Mouse (Mus musculus) embryonic stem cell, embryonic (primary cell): ENCODE data around the gene Ikzf3.

Source experiments
- CTCF ChIA-PET, 4 experiments: fragments of 300-600 bp in 2 of 4; fragments of 350-600 bp in 2 of 4; sonication (Branson Sonifier 250); formaldehyde crosslinking; loops; one replicate each; lab custom pipeline; 2022; ENCODE audit warnings: inconsistent platforms in 2 of 4; lab: Charles Lee
- POLR2A ChIA-PET, 4 experiments: fragments of 300-600 bp in 2 of 4; fragments of 350-600 bp in 2 of 4; sonication (Branson Sonifier 250); formaldehyde crosslinking; loops; one replicate each; lab custom pipeline; 2022; ENCODE audit warnings: antibody characterized with exemption in 4 of 4, inconsistent platforms in 1 of 4; lab: Charles Lee

Gene Ikzf3

GRCm38 (mm10) chr11:98504926-98505325, 40.9 kb downstream of the Ikzf3 start:
- POLR2A ChIA-PET = interaction anchor here in 1 of 4 experiments (0.5 kb wide), 1 partner anchor 10 kb away, joined by 3 read pairs; no protein-coding TSS in a partner anchor
- CTCF ChIA-PET = no interaction called here

GRCm38 (mm10) chr11:98497388-98498288, 48.2 kb downstream of the Ikzf3 start:
- ChIA-PET CTCF (interaction anchor here in 1 of 4 experiments (0.8 kb wide), 1 partner anchor 40 kb away, joined by 3 read pairs; no protein-coding TSS in a partner anchor), POLR2A (interaction anchor here in 2 of 4 experiments (0.8 to 1.4 kb wide), 2 partner anchors 40 to 131 kb away, joined by 3 to 4 read pairs; no protein-coding TSS in a partner anchor)

GRCm38 (mm10) chr11:98495176-98495719, 50.6 kb downstream of the Ikzf3 start:
- ChIA-PET CTCF (no interaction called here), POLR2A (interaction anchor here in 1 of 4 experiments (0.6 kb wide), 1 partner anchor 64 kb away, joined by 3 read pairs; no protein-coding TSS in a partner anchor)

GRCm38 (mm10) chr11:98493394-98493793, 52.4 kb downstream of the Ikzf3 start:
- POLR2A ChIA-PET = interaction anchor here in 2 of 4 experiments (0.6 to 1.1 kb wide), 3 partner anchors 18 to 25 kb away, joined by 3 read pairs; no protein-coding TSS in a partner anchor
- CTCF ChIA-PET = interaction anchor here in 2 of 4 experiments (0.6 kb wide), 2 partner anchors 15 to 16 kb away, joined by 3 read pairs; no protein-coding TSS in a partner anchor

- ChIA-PET CTCF (interaction anchor here in 1 of 4 experiments (0.6 kb wide), 1 partner anchor 16 kb away, joined by 3 read pairs; no protein-coding TSS in a partner anchor), POLR2A (interaction anchor here in 1 of 4 experiments (0.6 kb wide), 1 partner anchor 25 kb away, joined by 3 read pairs; no protein-coding TSS in a partner anchor)
Observed at GRCm38 (mm10) chr11:98492959-98493358, 52.9 kb downstream of the Ikzf3 start.

- POLR2A ChIA-PET = interaction anchor here in 1 of 4 experiments (0.6 to 0.9 kb wide), 2 partner anchors 48 to 55 kb away, joined by 3 read pairs; no protein-coding TSS in a partner anchor
- CTCF ChIA-PET = no interaction called here
Observed at GRCm38 (mm10) chr11:98491571-98491970, 54.3 kb downstream of the Ikzf3 start.

GRCm38 (mm10) chr11:98488540-98489234, 57.1 kb downstream of the Ikzf3 start:
- CTCF ChIA-PET = no interaction called here
- POLR2A ChIA-PET = interaction anchor here in 2 of 4 experiments (0.9 to 1.7 kb wide), 4 partner anchors 15 to 76 kb away, joined by 3 read pairs; partner anchors contain the start of gene Erbb2 (in 1 of the 2)

GRCm38 (mm10) chr11:98487526-98488040, 58.2 kb downstream of the Ikzf3 start:
- ChIA-PET CTCF (no interaction called here), POLR2A (interaction anchor here in 2 of 4 experiments (0.7 to 1.7 kb wide), 4 partner anchors 13 to 75 kb away, joined by 3 read pairs; partner anchors contain the start of gene Erbb2 (in 1 of the 2))

- CTCF ChIA-PET = interaction anchor here in 3 of 4 experiments (0.6 to 1.0 kb wide), 4 partner anchors 28 to 504 kb away, joined by 3 to 9 read pairs (median 3); no protein-coding TSS in a partner anchor
- POLR2A ChIA-PET = interaction anchor here in 3 of 4 experiments (0.6 to 1.9 kb wide), 8 partner anchors 15 to 1155 kb away, joined by 3 to 8 read pairs (median 3); partner anchors contain the start of genes Mien1 (in 2 of the 3) and Ormdl3 (in 1 of the 3)
Observed at GRCm38 (mm10) chr11:98485749-98486148, 60.1 kb downstream of the Ikzf3 start.

- POLR2A ChIA-PET = interaction anchor here in 1 of 4 experiments (0.6 to 1.3 kb wide), 2 partner anchors 12 to 120 kb away, joined by 4 read pairs; no protein-coding TSS in a partner anchor
Observed at GRCm38 (mm10) chr11:98482067-98482466, 63.8 kb downstream of the Ikzf3 start.

GRCm38 (mm10) chr11:98481231-98481630, 64.6 kb downstream of the Ikzf3 start:
- POLR2A ChIA-PET = interaction anchor here in 1 of 4 experiments (0.7 to 1.0 kb wide), 2 partner anchors 23 to 29 kb away, joined by 3 to 4 read pairs; no protein-coding TSS in a partner anchor
- CTCF ChIA-PET = no interaction called here

More at GRCm38 (mm10) chr11:98482067-98482466, 63.8 kb downstream of the Ikzf3 start:
- CTCF ChIA-PET = interaction anchor here in 1 of 4 experiments (1.1 kb wide), 1 partner anchor 24 kb away, joined by 3 read pairs; no protein-coding TSS in a partner anchor

GRCm38 (mm10) chr11:98479940-98480497, 65.8 kb downstream of the Ikzf3 start:
- ChIA-PET CTCF (no interaction called here), POLR2A (interaction anchor here in 1 of 4 experiments (0.6 kb wide), 1 partner anchor 1546 kb away, joined by 3 read pairs; no protein-coding TSS in a partner anchor)

- POLR2A ChIA-PET = interaction anchor here in 1 of 4 experiments (0.6 kb wide), 1 partner anchor 1547 kb away, joined by 3 read pairs; no protein-coding TSS in a partner anchor
Observed at GRCm38 (mm10) chr11:98479026-98479939, 66.5 kb downstream of the Ikzf3 start.

GRCm38 (mm10) chr11:98477011-98477701, 68.7 kb downstream of the Ikzf3 start:
- ChIA-PET CTCF (interaction anchor here in 3 of 4 experiments (0.6 to 0.7 kb wide), 3 partner anchors 16 to 106 kb away, joined by 3 to 5 read pairs (median 3); no protein-coding TSS in a partner anchor), POLR2A (interaction anchor here in 2 of 4 experiments (0.6 to 1.1 kb wide), 3 partner anchors 30 to 149 kb away, joined by 3 to 5 read pairs (median 4); no protein-coding TSS in a partner anchor)

More at GRCm38 (mm10) chr11:98479026-98479939, 66.5 kb downstream of the Ikzf3 start:
- CTCF ChIA-PET = no interaction called here

- ChIA-PET CTCF (interaction anchor here in 1 of 4 experiments (0.7 kb wide), 1 partner anchor 105 kb away, joined by 5 read pairs; no protein-coding TSS in a partner anchor), POLR2A (interaction anchor here in 2 of 4 experiments (0.6 to 1.1 kb wide), 5 partner anchors 8 to 148 kb away, joined by 3 to 5 read pairs (median 3); partner anchors contain the start of gene Erbb2 (in 1 of the 2))
Observed at GRCm38 (mm10) chr11:98476434-98476807, 69.4 kb downstream of the Ikzf3 start.
